Mouse (Mus musculus): ENCODE measurements around the gene Meaf6. TPM values are rescaled to one million over a fixed set of nuclear protein-coding genes. Genes with fewer than 3 reads are reported as not detected.

The Meaf6 gene
- polyA plus RNA-seq, 1 experiment from 2014 or later: 60.2 TPM

- Histone ChIP-seq H3K4me3 (ENCODE audit: low read depth, low read length) (no peak overlapping the region), H3K4me2 (ENCODE audit: low read length) (no peak overlapping the region), H3K4me1 (replicated peaks; ENCODE audit: control insufficient read depth, insufficient read depth, low read length) (no peaks in the 10 kb centered on the region), H3K27ac (ENCODE audit: low read depth) (no peak overlapping the region), H3K36me3 (ENCODE audit: control insufficient read depth, insufficient read depth, low read length) (no peaks in the 10 kb centered on the region), H3K9me3 (ENCODE audit: control insufficient read depth, low read length) (no peaks in the 10 kb centered on the region), H3K27me3 (replicated peaks; ENCODE audit: control insufficient read depth, insufficient read depth, low read length) (peaks cover 4% of the 10 kb centered on the region; the same call in 1 of the 2 replicates), H3K9ac (ENCODE audit: low read length) (no peak overlapping the region)
- 77% methylated on average over 5 of the region's 5 CpGs for WGBS
- ATAC-seq (replicated peaks; ENCODE audit: low FRiP score, low TSS enrichment, low read depth): no peak
- DNase-seq (ENCODE audit: low spot score): no peak
Observed at GRCm38 (mm10) chr4:125144211-125144610, 59.3 kb downstream of the Meaf6 start.

- H3K36me3 ChIP-seq (ENCODE audit: control insufficient read depth, insufficient read depth, low read length): no peaks in the 10 kb centered on the region
- H3K4me1 ChIP-seq (replicated peaks; ENCODE audit: control insufficient read depth, insufficient read depth, low read length): no peaks in the 10 kb centered on the region
- no peaks in the 10 kb centered on the region for H3K9me3 ChIP-seq (ENCODE audit: control insufficient read depth, low read length)
- DNase-seq (ENCODE audit: low spot score) (no peak), ATAC-seq (replicated peaks; ENCODE audit: low FRiP score, low TSS enrichment, low read depth) (no peak)
- H3K27me3 ChIP-seq (replicated peaks; ENCODE audit: control insufficient read depth, insufficient read depth, low read length): peaks cover 4% of the 10 kb centered on the region; the same call in 1 of the 2 replicates
- WGBS: 47% methylated on average over 7 of the region's 7 CpGs
- H3K9ac ChIP-seq (ENCODE audit: low read length): no peak overlapping the region
- no peak overlapping the region for H3K4me3 ChIP-seq (ENCODE audit: low read depth, low read length)
- H3K4me2 ChIP-seq (ENCODE audit: low read length): no peak overlapping the region
- no peak overlapping the region for H3K27ac ChIP-seq (ENCODE audit: low read depth)
Observed at GRCm38 (mm10) chr4:125144627-125145026, 59.7 kb downstream of the Meaf6 start.

DNA sequence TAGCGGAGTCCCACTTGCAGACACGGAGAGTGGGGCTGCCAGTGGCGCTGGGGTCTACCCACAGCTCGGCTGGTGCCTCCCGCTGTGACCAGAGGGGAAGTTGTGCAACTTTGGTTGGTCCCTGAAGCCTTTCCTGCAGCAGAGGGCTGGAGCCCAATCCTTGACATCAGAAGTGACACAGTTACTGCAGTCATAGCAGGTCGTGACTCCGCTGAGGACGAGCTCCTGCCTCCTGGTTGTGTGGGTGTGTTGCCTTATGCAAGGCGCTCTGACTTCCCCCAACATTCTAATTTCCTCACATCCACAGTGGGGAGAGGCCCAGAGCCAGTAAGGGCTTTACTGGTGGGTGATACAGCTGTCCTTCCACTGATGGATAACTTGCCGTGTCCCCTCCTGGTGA is 60.3 kb downstream of the Meaf6 start:
- Histone ChIP-seq H3K27me3 (replicated peaks; ENCODE audit: control insufficient read depth, insufficient read depth, low read length) (peaks cover 4% of the 10 kb centered on the region; the same call in 1 of the 2 replicates), H3K4me2 (ENCODE audit: low read length) (no peak overlapping the region), H3K9me3 (ENCODE audit: control insufficient read depth, low read length) (no peaks in the 10 kb centered on the region), H3K4me1 (replicated peaks; ENCODE audit: control insufficient read depth, insufficient read depth, low read length) (no peaks in the 10 kb centered on the region), H3K27ac (ENCODE audit: low read depth) (no peak overlapping the region), H3K9ac (ENCODE audit: low read length) (no peak overlapping the region), H3K36me3 (ENCODE audit: control insufficient read depth, insufficient read depth, low read length) (no peaks in the 10 kb centered on the region), H3K4me3 (ENCODE audit: low read depth, low read length) (no peak overlapping the region)
- ATAC-seq (replicated peaks; ENCODE audit: low FRiP score, low TSS enrichment, low read depth) (no peak), DNase-seq (ENCODE audit: low spot score) (no peak)
- 25% methylated on average over 10 of the region's 10 CpGs for WGBS

- Histone ChIP-seq H3K27ac (ENCODE audit: low read depth) (no peak overlapping the region), H3K4me2 (ENCODE audit: low read length) (no peak overlapping the region), H3K4me1 (replicated peaks; ENCODE audit: control insufficient read depth, insufficient read depth, low read length) (no peaks in the 10 kb centered on the region), H3K4me3 (ENCODE audit: low read depth, low read length) (no peak overlapping the region), H3K9ac (ENCODE audit: low read length) (no peak overlapping the region), H3K36me3 (ENCODE audit: control insufficient read depth, insufficient read depth, low read length) (no peaks in the 10 kb centered on the region), H3K27me3 (replicated peaks; ENCODE audit: control insufficient read depth, insufficient read depth, low read length) (peaks cover 4% of the 10 kb centered on the region; the same call in 1 of the 2 replicates), H3K9me3 (ENCODE audit: control insufficient read depth, low read length) (no peaks in the 10 kb centered on the region)
- ATAC-seq (replicated peaks; ENCODE audit: low FRiP score, low TSS enrichment, low read depth): no peak
- WGBS: 85% methylated on average over 4 of the region's 4 CpGs
- DNase-seq (ENCODE audit: low spot score): no peak
Observed at GRCm38 (mm10) chr4:125147970-125148369, 63.0 kb downstream of the Meaf6 start.

- Histone ChIP-seq H3K4me3 (ENCODE audit: low read depth, low read length) (no peak overlapping the region), H3K4me1 (replicated peaks; ENCODE audit: control insufficient read depth, insufficient read depth, low read length) (no peaks in the 10 kb centered on the region), H3K9me3 (ENCODE audit: control insufficient read depth, low read length) (no peaks in the 10 kb centered on the region), H3K27ac (ENCODE audit: low read depth) (no peak overlapping the region), H3K36me3 (ENCODE audit: control insufficient read depth, insufficient read depth, low read length) (no peaks in the 10 kb centered on the region), H3K27me3 (replicated peaks; ENCODE audit: control insufficient read depth, insufficient read depth, low read length) (peaks cover 4% of the 10 kb centered on the region; the same call in 1 of the 2 replicates), H3K4me2 (ENCODE audit: low read length) (no peak overlapping the region), H3K9ac (ENCODE audit: low read length) (no peak overlapping the region)
- WGBS: 39% methylated on average over 5 of the region's 5 CpGs
- no peak for ATAC-seq (replicated peaks; ENCODE audit: low FRiP score, low TSS enrichment, low read depth)
- DNase-seq (ENCODE audit: low spot score): no peak
Observed at GRCm38 (mm10) chr4:125149460-125149859, 64.5 kb downstream of the Meaf6 start.

- H3K9ac ChIP-seq (ENCODE audit: low read length): no peak overlapping the region
- no peak overlapping the region for H3K27ac ChIP-seq (ENCODE audit: low read depth)
- 95% methylated on average over 6 of the region's 6 CpGs for WGBS
- H3K4me2 ChIP-seq (ENCODE audit: low read length): no peak overlapping the region
- no peak for ATAC-seq (replicated peaks; ENCODE audit: low FRiP score, low TSS enrichment, low read depth)
- no peaks in the 10 kb centered on the region for H3K9me3 ChIP-seq (ENCODE audit: control insufficient read depth, low read length)
- no peak for DNase-seq (ENCODE audit: low spot score)
- H3K27me3 ChIP-seq (replicated peaks; ENCODE audit: control insufficient read depth, insufficient read depth, low read length): no peaks in the 10 kb centered on the region
- H3K36me3 ChIP-seq (ENCODE audit: control insufficient read depth, insufficient read depth, low read length): no peaks in the 10 kb centered on the region
- H3K4me1 ChIP-seq (replicated peaks; ENCODE audit: control insufficient read depth, insufficient read depth, low read length): no peaks in the 10 kb centered on the region
- H3K4me3 ChIP-seq (ENCODE audit: low read depth, low read length): no peak overlapping the region
Observed at GRCm38 (mm10) chr4:125152469-125152868, 67.5 kb downstream of the Meaf6 start.

DNA sequence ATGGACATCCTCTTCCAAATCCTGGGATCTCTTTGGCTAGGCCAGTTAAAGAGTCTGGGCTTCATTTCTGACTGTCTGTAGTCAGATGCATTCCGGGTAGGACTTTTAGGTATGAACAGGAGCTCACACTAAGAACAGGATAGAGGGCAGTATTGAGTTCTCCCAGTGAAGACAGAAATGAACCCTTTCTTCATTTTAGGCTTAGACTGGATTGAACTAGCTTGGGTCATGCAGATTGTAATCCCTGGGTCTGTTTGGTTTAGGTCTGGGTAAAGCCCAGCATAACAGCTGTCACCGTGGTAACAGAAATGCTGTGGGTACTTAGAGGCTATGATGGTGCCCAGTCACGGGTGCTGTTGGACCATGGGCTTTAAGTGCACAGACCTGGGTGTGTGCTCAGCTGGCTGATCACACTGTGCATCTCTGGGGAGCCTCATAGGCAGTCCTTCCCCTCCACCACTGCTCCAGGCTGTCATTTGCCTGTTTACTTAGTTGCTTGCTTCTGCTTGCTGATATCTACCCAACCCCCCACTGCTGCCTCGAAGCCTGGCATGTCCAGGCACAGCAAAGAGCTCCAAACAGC is 68.8 kb downstream of the Meaf6 start:
- H3K4me2 ChIP-seq (ENCODE audit: low read length): no peak overlapping the region
- H3K27ac ChIP-seq (ENCODE audit: low read depth): no peak overlapping the region
- no peaks in the 10 kb centered on the region for H3K27me3 ChIP-seq (replicated peaks; ENCODE audit: control insufficient read depth, insufficient read depth, low read length)
- 53% methylated on average over 4 of the region's 4 CpGs for WGBS
- H3K9ac ChIP-seq (ENCODE audit: low read length): no peak overlapping the region
- no peak overlapping the region for H3K4me3 ChIP-seq (ENCODE audit: low read depth, low read length)
- no peaks in the 10 kb centered on the region for H3K36me3 ChIP-seq (ENCODE audit: control insufficient read depth, insufficient read depth, low read length)
- ATAC-seq (replicated peaks; ENCODE audit: low FRiP score, low TSS enrichment, low read depth) (no peak), DNase-seq (ENCODE audit: low spot score) (no peak)
- no peaks in the 10 kb centered on the region for H3K4me1 ChIP-seq (replicated peaks; ENCODE audit: control insufficient read depth, insufficient read depth, low read length)
- H3K9me3 ChIP-seq (ENCODE audit: control insufficient read depth, low read length): no peaks in the 10 kb centered on the region

- H3K27ac ChIP-seq (ENCODE audit: low read depth): no peak overlapping the region
- ATAC-seq (replicated peaks; ENCODE audit: low FRiP score, low TSS enrichment, low read depth): no peak
- H3K4me1 ChIP-seq (replicated peaks; ENCODE audit: control insufficient read depth, insufficient read depth, low read length): no peaks in the 10 kb centered on the region; the same call in 1 of the 2 replicates
- H3K27me3 ChIP-seq (replicated peaks; ENCODE audit: control insufficient read depth, insufficient read depth, low read length): no peaks in the 10 kb centered on the region
- H3K4me3 ChIP-seq (ENCODE audit: low read depth, low read length): no peak overlapping the region
- no peak overlapping the region for H3K9ac ChIP-seq (ENCODE audit: low read length)
- H3K4me2 ChIP-seq (ENCODE audit: low read length): no peak overlapping the region
- no peak for DNase-seq (ENCODE audit: low spot score)
- no peaks in the 10 kb centered on the region for H3K9me3 ChIP-seq (ENCODE audit: control insufficient read depth, low read length)
- 78% methylated on average over 5 of the region's 5 CpGs for WGBS
- no peaks in the 10 kb centered on the region for H3K36me3 ChIP-seq (ENCODE audit: control insufficient read depth, insufficient read depth, low read length)
Observed at GRCm38 (mm10) chr4:125155646-125156045, 70.7 kb downstream of the Meaf6 start.

- H3K9me3 ChIP-seq (ENCODE audit: control insufficient read depth, low read length): no peaks in the 10 kb centered on the region
Observed at GRCm38 (mm10) chr4:125157322-125157721, 72.4 kb downstream of the Meaf6 start.

More at GRCm38 (mm10) chr4:125157322-125157721, 72.4 kb downstream of the Meaf6 start:
- WGBS: 74% methylated on average over 3 of the region's 3 CpGs
- Histone ChIP-seq H3K4me2 (ENCODE audit: low read length) (no peak overlapping the region), H3K27ac (ENCODE audit: low read depth) (no peak overlapping the region), H3K36me3 (ENCODE audit: control insufficient read depth, insufficient read depth, low read length) (no peaks in the 10 kb centered on the region), H3K9ac (ENCODE audit: low read length) (no peak overlapping the region), H3K27me3 (replicated peaks; ENCODE audit: control insufficient read depth, insufficient read depth, low read length) (no peaks in the 10 kb centered on the region), H3K4me1 (replicated peaks; ENCODE audit: control insufficient read depth, insufficient read depth, low read length) (no peaks in the 10 kb centered on the region; the same call in 1 of the 2 replicates), H3K4me3 (ENCODE audit: low read depth, low read length) (no peak overlapping the region)
- DNase-seq (ENCODE audit: low spot score): no peak
- no peak for ATAC-seq (replicated peaks; ENCODE audit: low FRiP score, low TSS enrichment, low read depth)
